In genomic region chr7:80369461-80369860, GRCm38 (mm10) we compare ENCODE assay signal across 9 mouse cellular contexts. TPM values are rescaled to one million over a fixed set of nuclear protein-coding genes. Genes with fewer than 3 reads are reported as not detected.
DNase-seq lines count a peak whose midpoint lies in the region; ATAC-seq lines count a peak whose summit lies in the region.
"Had no signal": no experiment of that assay in that cellular context is flagged by ENCODE, and none has a peak within 500 bp of the region (broad histone marks: within the 10 kb centered on the region; RNA-seq: fewer than 3 reads in every experiment).

No protein-coding gene starts in this region.

- no peaks in the 10 kb centered on the region for H3K27me3 ChIP-seq in heart, embryonic 16.5 days (ENCODE audit: control insufficient read depth, insufficient read depth, low read length)
- H3K27me3 ChIP-seq in hindbrain, embryonic 15.5 days, result no peaks in the 10 kb centered on the region
- H3K27me3 ChIP-seq in midbrain, embryonic 13.5 days, result 0 out of 2 replicates have a peak, but pooled peaks cover 7% of the 10 kb centered on the region

- intact Hi-C loops in heart, postnatal 10 days (cut with DNase I), result no loop called here

- H3K4me2 ChIP-seq in heart, embryonic 16.5 days (ENCODE audit: low read depth, low read length), result peak overlapping the region; percentile 82
- peak overlapping the region; percentile 56 for H3K4me2 ChIP-seq in hindbrain, embryonic 15.5 days
- H3K4me2 ChIP-seq in midbrain, embryonic 13.5 days (replicated peaks), result peak overlapping the region; percentile 61

- no peaks in the 10 kb centered on the region for H3K9me3 ChIP-seq in heart, embryonic 16.5 days (replicated peaks; ENCODE audit: control insufficient read depth, low read length)
- H3K9me3 ChIP-seq in hindbrain, embryonic 15.5 days, result no peaks in the 10 kb centered on the region
- H3K9me3 ChIP-seq in midbrain, embryonic 13.5 days, result no peaks in the 10 kb centered on the region

- H3K9ac ChIP-seq in heart, embryonic 16.5 days (ENCODE audit: low read length), result no peak overlapping the region
- H3K9ac ChIP-seq in hindbrain, embryonic 15.5 days, result peak overlapping the region; percentile 71; the same call in 1 of the 2 replicates
- peak overlapping the region; percentile 91; the same call in 1 of the 2 replicates for H3K9ac ChIP-seq in midbrain, embryonic 13.5 days (replicated peaks)

- H3K4me1 ChIP-seq in heart, embryonic 16.5 days (ENCODE audit: control insufficient read depth, insufficient read depth, low read length), result peaks cover 27% of the 10 kb centered on the region
- peaks cover 3% of the 10 kb centered on the region; the same call in 1 of the 2 replicates for H3K4me1 ChIP-seq in brown adipose tissue, adult 24 weeks (ENCODE audit: control insufficient read depth, insufficient read depth, insufficient read length, low read length)
- H3K4me1 ChIP-seq in hindbrain, embryonic 15.5 days (replicated peaks), result peaks cover 14% of the 10 kb centered on the region
- H3K4me1 ChIP-seq in midbrain, embryonic 13.5 days (replicated peaks), result peaks cover 16% of the 10 kb centered on the region

- peak overlapping the region; percentile 53 for H3K27ac ChIP-seq in heart, embryonic 16.5 days (ENCODE audit: low read length)
- H3K27ac ChIP-seq in brown adipose tissue, adult 24 weeks (replicated peaks; ENCODE audit: low read depth, low read length), result 0 out of 2 replicates have a peak overlapping the region, but pooled peaks have one; percentile 8
- H3K27ac ChIP-seq in hindbrain, embryonic 15.5 days (replicated peaks), result no peak overlapping the region
- H3K27ac ChIP-seq in midbrain, embryonic 13.5 days, result no peak overlapping the region

- H3K4me3 ChIP-seq in heart, embryonic 16.5 days (ENCODE audit: low read length), result peak overlapping the region; percentile 92; the same call in 1 of the 2 replicates
- peak overlapping the region; percentile 84 for H3K4me3 ChIP-seq in brown adipose tissue, adult 24 weeks (ENCODE audit: insufficient read depth, low read depth, low read length)
- H3K4me3 ChIP-seq in hindbrain, embryonic 15.5 days, result peak overlapping the region; percentile 63
- H3K4me3 ChIP-seq in midbrain, embryonic 13.5 days (replicated peaks), result peak overlapping the region; percentile 86
- H3K4me3 ChIP-seq: erythroblast, embryonic 14.5 days had no signal

- WGBS in heart, embryonic 16.5 days, result 65% methylated on average over 5 of the region's 5 CpGs
- 69% methylated on average over 5 of the region's 5 CpGs for WGBS in hindbrain, embryonic 15.5 days
- WGBS in midbrain, embryonic 13.5 days, result 78% methylated on average over 5 of the region's 5 CpGs

- peaks cover 19% of the 10 kb centered on the region for H3K36me3 ChIP-seq in heart, embryonic 16.5 days (ENCODE audit: control insufficient read depth, insufficient read depth)
- peaks cover 23% of the 10 kb centered on the region for H3K36me3 ChIP-seq in hindbrain, embryonic 15.5 days
- H3K36me3 ChIP-seq in midbrain, embryonic 13.5 days, result peaks cover 38% of the 10 kb centered on the region

- DNase-seq in heart, postnatal 10 days, result no peak
- no peak for DNase-seq in frontal cortex, postnatal 25 days (ENCODE audit: low spot score in 2 of 2)
- no peak for DNase-seq in testis, postnatal 10 days (ENCODE audit: low spot score)
- no peak for DNase-seq in lung, postnatal 4 days

- ATAC-seq in heart, embryonic 16.5 days (replicated peaks; ENCODE audit: extremely low read depth, insufficient read depth, low FRiP score), result no peak
- ATAC-seq in hindbrain, embryonic 15.5 days (ENCODE audit: low FRiP score, low read depth), result 0 out of 2 replicates have a peak, but pooled peaks have one; percentile 9
- ATAC-seq in midbrain, embryonic 13.5 days, result no peak

RNA-seq across cellular contexts. Expression of gene Man2a2, which starts 1.7 kb away (rescaled TPM):
- polyA plus RNA-seq in heart, embryonic 16.5 days (2015; fragmentation: Nextera tagmentation; extraction: Ambion mirVana), result 15.0 and 17.4 TPM in 2 replicates
- 10 to 100 TPM; 70.5 to 72.0 TPM for total RNA-seq in heart, postnatal 10 days (2021)
- polyA plus RNA-seq in brown adipose tissue, adult 24 weeks (2012; ENCODE audit: insufficient read depth, insufficient read length, missing spikeins), result 56.3 and 65.8 TPM in 2 replicates
- 26.5 and 27.2 TPM in 2 replicates for polyA plus RNA-seq in hindbrain, embryonic 15.5 days (2015; fragmentation: Nextera tagmentation; extraction: Ambion mirVana)
- 19.4 and 21.3 TPM in 2 replicates for polyA plus RNA-seq in midbrain, embryonic 13.5 days (2015; fragmentation: Nextera tagmentation; extraction: Ambion mirVana)

RNA-seq across cellular contexts. Expression of gene Fes, which starts 18.3 kb away (rescaled TPM):
- 14.1 and 15.4 TPM in 2 replicates for polyA plus RNA-seq in heart, embryonic 16.5 days (2015; fragmentation: Nextera tagmentation; extraction: Ambion mirVana)
- total RNA-seq in heart, postnatal 10 days (2021), result 10 to 100 TPM; 19.9 to 21.7 TPM
- polyA plus RNA-seq in brown adipose tissue, adult 24 weeks (2012; ENCODE audit: insufficient read depth, insufficient read length, missing spikeins), result 5.6 and 5.8 TPM in 2 replicates
- 3.7 and 5.0 TPM in 2 replicates for polyA plus RNA-seq in hindbrain, embryonic 15.5 days (2015; fragmentation: Nextera tagmentation; extraction: Ambion mirVana)
- polyA plus RNA-seq in midbrain, embryonic 13.5 days (2015; fragmentation: Nextera tagmentation; extraction: Ambion mirVana), result 3.0 and 5.0 TPM in 2 replicates

RNA-seq across cellular contexts. Expression of gene Hddc3, which starts 26.6 kb away (rescaled TPM):
- polyA plus RNA-seq in heart, embryonic 16.5 days (2015; fragmentation: Nextera tagmentation; extraction: Ambion mirVana), result 20.1 and 20.7 TPM in 2 replicates
- 10 to 100 TPM; 33.1 to 35.5 TPM for total RNA-seq in heart, postnatal 10 days (2021)
- polyA plus RNA-seq in brown adipose tissue, adult 24 weeks (2012; ENCODE audit: insufficient read depth, insufficient read length, missing spikeins), result 35.2 and 35.6 TPM in 2 replicates
- polyA plus RNA-seq in hindbrain, embryonic 15.5 days (2015; fragmentation: Nextera tagmentation; extraction: Ambion mirVana), result 21.9 and 22.7 TPM in 2 replicates
- 22.6 and 26.4 TPM in 2 replicates for polyA plus RNA-seq in midbrain, embryonic 13.5 days (2015; fragmentation: Nextera tagmentation; extraction: Ambion mirVana)

RNA-seq across cellular contexts. Expression of gene Unc45a, which starts 28.7 kb away (rescaled TPM):
- 20.6 and 25.3 TPM in 2 replicates for polyA plus RNA-seq in heart, embryonic 16.5 days (2015; fragmentation: Nextera tagmentation; extraction: Ambion mirVana)
- total RNA-seq in heart, postnatal 10 days (2021), result 10 to 100 TPM; 17.9 to 18.9 TPM
- polyA plus RNA-seq in brown adipose tissue, adult 24 weeks (2012; ENCODE audit: insufficient read depth, insufficient read length, missing spikeins), result 12.8 and 19.7 TPM in 2 replicates
- 56.1 and 61.2 TPM in 2 replicates for polyA plus RNA-seq in hindbrain, embryonic 15.5 days (2015; fragmentation: Nextera tagmentation; extraction: Ambion mirVana)
- 52.5 and 58.6 TPM in 2 replicates for polyA plus RNA-seq in midbrain, embryonic 13.5 days (2015; fragmentation: Nextera tagmentation; extraction: Ambion mirVana)

RNA-seq across cellular contexts. Expression of gene Furin, which starts 35.8 kb away (rescaled TPM):
- 11.0 and 14.3 TPM in 2 replicates for polyA plus RNA-seq in heart, embryonic 16.5 days (2015; fragmentation: Nextera tagmentation; extraction: Ambion mirVana)
- 100 to 1,000 TPM; 119 to 139 TPM for total RNA-seq in heart, postnatal 10 days (2021)
- 46.7 and 50.2 TPM in 2 replicates for polyA plus RNA-seq in brown adipose tissue, adult 24 weeks (2012; ENCODE audit: insufficient read depth, insufficient read length, missing spikeins)
- 5.9 and 6.4 TPM in 2 replicates for polyA plus RNA-seq in hindbrain, embryonic 15.5 days (2015; fragmentation: Nextera tagmentation; extraction: Ambion mirVana)
- 3.2 and 3.6 TPM in 2 replicates for polyA plus RNA-seq in midbrain, embryonic 13.5 days (2015; fragmentation: Nextera tagmentation; extraction: Ambion mirVana)

Comparison
In these comparisons a context has a peak if more than half of its experiments do, and no peak if none do; other contexts are left out.
1. H3K27ac ChIP-seq: peak in heart, embryonic 16.5 days (single experiment) and brown adipose tissue, adult 24 weeks (single experiment); none in hindbrain, embryonic 15.5 days (single experiment) and midbrain, embryonic 13.5 days (single experiment).
2. Peak in every context shown above with its lines, with median percentiles within 50 percentile points of each other: H3K4me2 ChIP-seq and H3K4me3 ChIP-seq.